Mouse (Mus musculus) R1 (cell line): ENCODE results near the gene Txndc2.
"Not testable (repeated sequence)": the region's sequence is repeated elsewhere in the genome, so short reads cannot be mapped to it uniquely, and the experiment has no call there.

Experiments used
- DNase-seq: peaks from one replicate; pipeline ENCODE4 v3.0.0-alpha.2; 2018; ENCODE audit warnings: low read depth, low spot score

Gene Txndc2

GRCm38 (mm10) chr17:65656076-65656475 lies 14.1 kb upstream of the Txndc2 start:
- DNase-seq: no peak

DNA sequence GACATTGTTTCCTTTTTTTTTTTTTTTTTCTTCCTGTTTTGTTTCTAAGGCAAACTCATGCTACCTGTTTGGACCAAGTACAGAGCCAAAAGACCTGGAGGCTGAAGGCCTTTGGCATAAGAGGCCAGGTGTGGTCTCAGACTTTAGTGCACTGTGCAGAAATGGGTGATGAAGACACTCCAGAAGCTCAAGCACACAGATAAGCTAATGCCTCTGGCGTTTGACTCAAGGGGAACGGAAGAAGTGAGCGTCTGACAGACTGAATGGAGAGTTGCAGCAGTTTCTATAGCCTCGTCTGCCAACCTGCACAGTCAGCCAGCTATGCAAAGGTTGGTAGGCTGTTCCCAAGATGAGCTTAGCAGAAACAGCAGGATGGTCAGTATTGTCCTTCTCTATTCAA lies 13.6 kb upstream of the Txndc2 start:
- no peak for DNase-seq

- DNase-seq: no peak
These were observed 8.6 kb upstream of the Txndc2 start for GRCm38 (mm10) chr17:65650598-65650997.

DNA sequence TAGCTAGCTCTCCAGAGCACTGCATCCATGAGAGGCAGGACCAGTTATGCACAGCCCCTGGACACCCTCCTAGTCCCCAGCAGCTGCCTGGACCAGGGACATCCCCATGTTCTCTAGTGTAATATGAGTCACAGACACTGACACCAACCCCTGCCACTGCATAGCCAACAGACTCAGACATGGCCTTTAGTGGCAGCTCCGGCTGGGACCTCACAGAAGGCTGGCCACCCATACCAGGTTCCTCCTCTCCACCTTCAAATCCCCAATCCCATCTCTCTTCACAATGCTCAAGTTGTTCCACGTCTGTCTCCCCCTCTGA lies 7.2 kb upstream of the Txndc2 start:
- no peak for DNase-seq

GRCm38 (mm10) chr17:65648371-65649174 lies 6.6 kb upstream of the Txndc2 start:
- peak; percentile 69 for DNase-seq

DNA sequence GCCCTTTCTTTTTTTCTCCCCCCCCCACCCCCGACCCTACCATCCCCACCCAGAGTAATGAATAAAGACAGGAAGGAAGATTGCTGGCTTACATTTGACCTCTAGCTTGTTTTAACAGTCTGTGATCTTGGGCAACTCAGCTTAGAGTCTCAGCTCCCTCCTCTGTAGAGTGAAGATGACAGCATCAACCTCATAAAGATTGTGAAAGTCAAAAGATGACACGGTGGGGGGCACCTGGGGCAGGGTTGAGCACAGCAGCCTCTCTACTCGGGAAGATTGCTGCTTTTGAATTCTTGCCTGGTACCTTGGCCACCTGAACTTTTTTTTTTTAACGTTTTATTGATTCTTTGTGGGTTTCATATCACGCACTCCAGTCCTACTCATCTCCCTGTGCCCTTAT lies 6.0 kb upstream of the Txndc2 start:
- peak; percentile 47 for DNase-seq

DNA sequence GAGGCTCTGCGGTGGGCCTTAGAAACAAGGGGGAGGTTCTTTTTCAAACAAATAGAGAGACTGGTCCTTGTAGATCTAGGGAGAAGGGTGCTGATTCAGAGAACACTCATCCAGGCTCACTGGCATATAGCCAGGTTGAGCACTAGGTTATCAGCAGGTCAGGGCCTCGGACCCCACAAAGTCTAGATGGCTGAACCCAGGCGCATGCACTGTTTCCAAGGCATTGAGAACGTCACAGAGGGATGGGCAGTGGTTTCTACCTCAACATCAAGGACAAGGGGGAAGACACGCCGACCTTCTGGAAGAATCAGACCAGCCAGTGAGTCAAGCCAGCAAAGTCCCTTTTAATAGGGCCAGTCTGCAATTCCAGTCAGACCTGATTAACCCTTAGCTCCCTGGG lies 5.3 kb upstream of the Txndc2 start:
- DNase-seq: no peak

- peak; percentile 52 for DNase-seq
These were observed 1.6 kb upstream of the Txndc2 start for GRCm38 (mm10) chr17:65643579-65643978.

- DNase-seq: no peak
These were observed 1.1 kb upstream of the Txndc2 start for GRCm38 (mm10) chr17:65643051-65643521.

DNA sequence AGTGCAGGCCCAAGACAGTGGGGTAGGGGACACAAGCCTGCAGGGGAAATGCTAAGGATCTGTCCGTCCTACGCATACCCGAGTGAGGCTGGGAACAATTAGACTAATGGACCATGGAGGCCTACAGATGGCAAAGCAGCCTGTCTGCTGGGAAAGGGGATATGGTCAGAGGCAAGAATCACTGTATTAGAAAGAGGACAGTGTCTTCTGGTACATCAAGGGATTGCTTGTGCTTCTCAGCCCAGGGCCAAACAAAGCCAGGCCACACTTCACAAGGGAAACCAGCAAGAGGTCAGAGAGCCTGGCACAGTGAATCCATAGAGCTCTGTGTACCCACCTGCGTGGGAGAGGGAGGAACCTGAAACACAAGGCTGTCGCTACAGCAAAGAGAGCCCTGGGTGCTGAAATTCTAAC lies 617 bp upstream of the Txndc2 start:
- DNase-seq: no peak

DNA sequence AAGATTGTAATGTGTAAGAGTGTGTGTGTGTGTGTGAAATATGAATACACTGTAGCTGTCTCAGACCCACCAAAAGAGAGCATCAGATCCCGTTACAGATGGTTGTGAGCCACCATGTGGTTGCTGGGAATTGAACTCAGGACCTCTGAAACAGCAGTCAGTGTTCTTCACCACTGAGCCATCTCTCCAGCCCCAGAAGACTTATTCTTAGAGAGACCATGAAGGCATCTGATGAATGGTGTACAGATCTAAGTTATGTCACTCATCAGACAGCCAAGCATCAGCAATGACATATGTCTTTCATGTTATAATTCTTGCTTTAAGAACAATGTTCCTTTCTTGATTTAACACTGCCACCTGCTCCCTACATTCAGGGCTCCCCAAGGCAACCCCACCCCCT lies 2.8 kb downstream of the Txndc2 start:
- no peak for DNase-seq

- no peak for DNase-seq
These were observed 6.1 kb downstream of the Txndc2 start for GRCm38 (mm10) chr17:65635715-65636360.

DNA sequence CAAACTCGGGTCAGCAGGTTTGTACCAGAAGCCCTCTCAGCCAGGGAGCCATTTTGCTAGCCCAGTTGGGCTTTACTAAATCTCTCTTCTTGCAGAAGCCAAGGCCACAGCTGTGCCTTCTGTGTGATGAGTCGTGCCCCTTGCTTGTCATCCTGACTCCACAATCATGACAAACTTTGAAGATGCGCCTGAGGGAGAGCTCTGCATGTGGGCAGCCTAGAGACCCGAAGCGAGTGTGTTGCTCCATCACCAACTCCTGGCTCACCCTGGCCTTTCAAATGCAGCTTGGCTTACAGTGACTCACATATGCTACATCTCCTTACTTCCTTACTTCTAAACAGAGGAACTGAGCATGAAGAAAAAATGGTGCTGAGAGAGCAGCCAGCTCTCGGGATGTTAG lies 12.0 kb downstream of the Txndc2 start:
- no peak for DNase-seq

GRCm38 (mm10) chr17:65628823-65629532 lies 13.0 kb downstream of the Txndc2 start:
- not testable (repeated sequence) for DNase-seq

DNA sequence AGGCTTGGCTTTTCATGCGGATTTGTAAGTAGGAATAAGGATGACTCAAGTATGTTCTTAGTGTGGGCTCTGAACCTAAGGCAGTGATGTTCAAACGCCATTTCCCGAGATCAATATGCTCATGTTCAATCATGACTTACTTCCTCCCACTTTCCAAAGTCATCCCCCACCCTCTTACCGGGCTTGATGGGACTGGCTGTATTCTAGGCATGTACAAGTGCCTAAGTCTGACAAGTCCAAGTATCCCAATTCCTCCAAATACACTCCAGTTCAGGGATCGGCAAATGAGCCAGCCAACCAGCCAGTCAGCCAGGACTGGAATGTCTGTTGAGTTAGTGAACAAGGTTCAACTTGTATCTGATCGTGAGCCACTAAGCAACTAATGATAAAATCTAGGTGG lies 15.7 kb downstream of the Txndc2 start:
- DNase-seq: no peak

GRCm38 (mm10) chr17:65625563-65625962 lies 16.4 kb downstream of the Txndc2 start:
- no peak for DNase-seq

- no peak for DNase-seq
These were observed 18.8 kb downstream of the Txndc2 start for GRCm38 (mm10) chr17:65623130-65623529.

DNA sequence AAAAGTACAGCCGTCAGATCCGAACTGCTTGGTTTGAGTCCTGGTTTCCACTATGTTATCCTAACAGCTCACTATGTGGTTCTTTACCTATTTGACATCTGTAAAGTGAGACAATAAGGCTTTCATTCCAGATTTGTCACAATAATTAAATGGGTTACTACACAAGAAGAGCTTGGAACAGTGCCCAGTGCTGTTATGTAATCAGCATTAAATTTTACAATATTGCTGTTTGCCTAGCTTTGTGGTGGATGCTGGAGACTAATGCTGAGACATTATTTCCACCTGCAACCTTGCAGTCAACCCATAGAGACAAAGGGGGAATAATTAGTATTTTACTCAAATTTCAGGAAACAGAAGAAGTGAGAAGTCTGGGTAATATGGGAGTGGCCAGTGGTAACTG lies 23.5 kb downstream of the Txndc2 start:
- no peak for DNase-seq

- DNase-seq: peak; percentile 44
These were observed 26.3 kb downstream of the Txndc2 start for GRCm38 (mm10) chr17:65615678-65616077.

DNA sequence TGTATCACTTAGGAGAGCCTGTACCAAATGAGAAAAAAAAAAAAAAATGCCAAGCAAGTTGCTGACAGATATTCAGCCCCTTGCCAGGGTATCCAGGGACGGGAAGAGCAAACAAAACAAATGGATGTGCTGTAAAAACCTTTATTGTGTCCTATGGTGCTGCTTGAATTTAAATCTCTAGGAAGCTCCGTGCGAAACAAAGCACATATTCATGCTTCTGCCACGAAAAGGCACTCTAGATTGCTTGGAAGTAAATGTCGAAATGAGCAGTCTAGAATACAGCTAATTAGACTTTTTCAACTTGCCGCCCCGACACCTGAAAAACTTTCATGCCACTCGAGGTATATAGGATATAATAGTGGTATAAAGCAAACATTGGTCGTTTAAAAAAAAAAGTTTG lies 27.5 kb downstream of the Txndc2 start:
- DNase-seq: no peak

DNA sequence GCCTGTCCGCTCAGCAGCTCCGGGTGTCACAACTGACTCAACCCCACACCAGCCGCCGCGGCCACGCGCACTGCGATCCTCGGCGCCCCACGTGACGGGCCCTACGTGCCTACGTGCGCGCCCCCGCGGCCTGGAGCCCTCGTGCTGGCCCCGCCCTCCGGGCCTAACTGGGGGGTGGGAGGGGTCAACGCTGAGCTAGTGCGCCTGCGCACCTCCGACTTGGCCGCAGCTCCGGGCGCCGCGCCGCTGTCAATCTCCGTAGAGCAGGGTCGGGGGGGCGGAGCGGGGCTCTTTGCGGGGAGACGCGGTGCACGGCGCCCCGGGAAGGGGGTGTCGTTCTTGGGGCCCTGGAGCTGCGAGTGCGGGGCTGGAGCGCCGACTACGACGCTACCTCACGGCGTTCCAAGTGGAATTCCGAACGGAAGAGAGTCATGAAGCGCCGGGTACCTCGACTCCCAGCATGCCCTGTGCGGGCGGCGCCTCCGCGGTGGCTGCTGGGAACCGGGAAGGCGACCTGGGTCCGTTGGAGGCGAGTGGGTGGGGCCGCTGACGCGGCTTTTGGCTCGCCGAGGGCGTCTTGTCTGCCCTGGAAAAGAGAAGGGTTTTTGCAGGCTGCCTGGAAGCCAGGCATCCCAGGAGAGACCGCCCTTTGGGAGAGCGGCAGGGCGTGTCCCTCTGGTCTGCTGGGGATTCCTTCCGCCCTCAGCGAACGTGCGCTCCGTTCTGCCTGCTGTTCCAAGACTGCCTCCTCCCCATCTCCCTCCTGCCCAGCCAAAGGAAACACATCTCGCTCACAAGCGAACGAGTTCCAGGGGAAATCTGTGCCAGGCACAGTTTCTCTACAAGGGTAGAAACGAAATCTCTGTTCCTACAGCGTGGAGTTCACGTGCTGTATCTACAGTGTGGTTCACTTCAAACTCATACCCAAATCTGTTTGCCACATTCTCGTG lies 28.2 kb downstream of the Txndc2 start, which contains the start of gene Vapa:
Gene Vapa (minus strand): TSS at position 93 of the 950 bp plus-strand sequence.
- DNase-seq: peak; percentile 98

GRCm38 (mm10) chr17:65613142-65613462 lies 28.9 kb downstream of the Txndc2 start:
- DNase-seq: no peak
